Mouse (Mus musculus): ENCODE results near the gene Fam208b.

GRCm38 (mm10) chr13:3563130-3563529 is 47.8 kb downstream of the Fam208b start:
- no peak for TF ChIP-seq CTCF (IDR thresholded peaks at IDR 0.05; ENCODE audit: low read depth, low read length)
- TF ChIP-seq GATA1 (IDR thresholded peaks at IDR 0.05; ENCODE audit: borderline replicate concordance, low read length): no peak
- no peak for TF ChIP-seq POLR2AphosphoS5 (IDR thresholded peaks at IDR 0.05; ENCODE audit: insufficient replicate concordance, low read depth, low read length)
- no peak for TF ChIP-seq GATA2 (IDR thresholded peaks at IDR 0.05; ENCODE audit: borderline replicate concordance, low read depth, low read length)
- TF ChIP-seq TAL1 (conservative IDR thresholded peaks at IDR 0.05; ENCODE audit: low read depth, low read length): no peak
